Mouse (Mus musculus) cerebellum, adult 11-12 months (tissue): Measurements from ENCODE around the gene Clec2h.
"Not testable (repeated sequence)": the region's sequence is repeated elsewhere in the genome, so short reads cannot be mapped to it uniquely, and the experiment has no call there.

Source experiments
- DNase-seq: peaks from one replicate; pipeline ENCODE4 v3.0.0; 2022

The Clec2h gene

GRCm38 (mm10) chr6:128662206-128662605 lies at the start of gene Clec2h:
Clec2h (plus strand) TSS chr6:128662385.
- no peak for DNase-seq

GRCm38 (mm10) chr6:128622733-128623132 lies 39.5 kb upstream of the Clec2h start:
- no peak for DNase-seq

- not testable (repeated sequence) for DNase-seq
Observed at GRCm38 (mm10) chr6:128623433-128623832, 38.8 kb upstream of the Clec2h start, which contains the start of gene Klrb1a. Klrb1a (minus strand) TSS chr6:128623533.

GRCm38 (mm10) chr6:128624425-128624824 lies 37.8 kb upstream of the Clec2h start:
- DNase-seq, result no peak

GRCm38 (mm10) chr6:128625246-128625645 lies 36.9 kb upstream of the Clec2h start:
- not testable (repeated sequence) for DNase-seq

GRCm38 (mm10) chr6:128629771-128630739 lies 32.1 kb upstream of the Clec2h start:
- DNase-seq, result peak; percentile 43

GRCm38 (mm10) chr6:128630912-128631905 lies 31.0 kb upstream of the Clec2h start:
- not testable (repeated sequence) for DNase-seq

GRCm38 (mm10) chr6:128640673-128641072 lies 21.5 kb upstream of the Clec2h start:
- DNase-seq, result no peak

- no peak for DNase-seq
Observed at GRCm38 (mm10) chr6:128641116-128641716, 21.0 kb upstream of the Clec2h start.

- no peak for DNase-seq
Observed at GRCm38 (mm10) chr6:128643999-128644398, 18.2 kb upstream of the Clec2h start.

- not testable (repeated sequence) for DNase-seq
Observed at GRCm38 (mm10) chr6:128644694-128645093, 17.5 kb upstream of the Clec2h start.

GRCm38 (mm10) chr6:128645708-128646107 lies 16.5 kb upstream of the Clec2h start:
- not testable (repeated sequence) for DNase-seq

- DNase-seq, result no peak
Observed at GRCm38 (mm10) chr6:128649681-128650080, 12.5 kb upstream of the Clec2h start.

- no peak for DNase-seq
Observed at GRCm38 (mm10) chr6:128650187-128650586, 12.0 kb upstream of the Clec2h start.

GRCm38 (mm10) chr6:128650827-128651226 lies 11.4 kb upstream of the Clec2h start:
- DNase-seq, result not testable (repeated sequence)

- no peak for DNase-seq
Observed at GRCm38 (mm10) chr6:128652938-128653337, 9.2 kb upstream of the Clec2h start.

- no peak for DNase-seq
Observed at GRCm38 (mm10) chr6:128661249-128661648, 936 bp upstream of the Clec2h start.

- DNase-seq, result no peak
Observed at GRCm38 (mm10) chr6:128669936-128670335, 7.8 kb downstream of the Clec2h start.

GRCm38 (mm10) chr6:128679574-128679973 lies 17.4 kb downstream of the Clec2h start:
- DNase-seq, result no peak

GRCm38 (mm10) chr6:128701691-128702090 lies 39.5 kb downstream of the Clec2h start:
- no peak for DNase-seq

GRCm38 (mm10) chr6:128722959-128723358 lies 60.8 kb downstream of the Clec2h start, which contains the start of gene Klrb1:
Klrb1 (minus strand) TSS chr6:128723059.
- DNase-seq, result no peak
